Mouse (Mus musculus): ENCODE data around the gene Shc3. TPM values are rescaled to one million over a fixed set of nuclear protein-coding genes. Genes with fewer than 3 reads are reported as not detected.
A peak's percentile ranks its signal among the peaks of the same experiment; 100 is the strongest.

Gene Shc3
- total and polyA plus RNA-seq, 3 experiments = 0.80 to 2.1 (median 0.91) TPM

DNA sequence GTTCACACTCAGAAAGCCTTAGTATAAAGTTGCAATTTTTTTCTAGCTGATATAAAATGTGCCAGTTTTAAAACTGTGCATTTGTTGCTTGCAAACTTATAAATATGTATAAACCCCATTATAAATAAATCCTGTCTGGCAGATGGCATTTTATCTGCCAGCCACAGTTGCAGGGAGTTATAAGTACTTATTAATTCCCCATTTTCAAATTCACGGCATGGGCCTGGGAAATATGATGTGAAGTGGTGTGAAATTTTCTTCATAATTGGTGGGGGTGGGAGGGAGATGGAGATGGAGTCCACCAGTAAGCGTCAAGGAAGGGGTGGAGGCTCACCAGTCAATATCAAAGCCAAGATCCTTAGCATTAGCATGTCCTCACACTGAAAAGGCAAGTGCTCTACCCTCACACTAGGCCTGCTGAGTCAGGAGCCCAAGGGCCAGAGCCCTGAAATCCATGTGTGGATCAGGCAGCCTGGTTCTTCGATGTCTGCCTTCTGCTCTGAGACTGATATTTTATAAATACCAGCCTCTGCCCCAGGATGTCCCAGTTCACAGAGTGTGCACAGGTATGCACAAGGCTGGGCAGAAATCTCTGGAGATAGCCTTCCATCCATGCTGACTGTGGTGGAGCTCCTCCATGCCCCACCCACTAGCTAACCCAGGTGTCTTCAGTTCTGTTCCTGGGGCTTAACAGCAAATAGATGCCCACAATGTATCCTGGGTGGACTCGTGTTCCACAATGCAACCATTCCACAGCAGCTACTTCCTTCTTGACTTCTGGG, 143.4 kb downstream of the Shc3 start:
- Histone ChIP-seq H3K4me1 (ENCODE audit: control insufficient read depth, insufficient read depth, low read length) (peaks cover 1% of the 10 kb centered on the region; the same call in 1 of the 2 replicates), H3K4me3 (no peak overlapping the region), H3K27me3 (ENCODE audit: control insufficient read depth, insufficient read depth, low read length) (no peaks in the 10 kb centered on the region), H3K36me3 (ENCODE audit: control insufficient read depth, insufficient read depth, low read length) (no peaks in the 10 kb centered on the region), H3K27ac (no peak overlapping the region), H3K79me2 (replicated peaks; ENCODE audit: control insufficient read depth, insufficient read depth, low read length) (no peaks in the 10 kb centered on the region), H3K9ac (ENCODE audit: low read depth, low read length) (no peak overlapping the region)
- TF ChIP-seq EP300 (IDR thresholded peaks at IDR 0.05; ENCODE audit: insufficient read depth, low read depth, low read length) (no peak), POLR2A (IDR thresholded peaks at IDR 0.05; ENCODE audit: insufficient read depth, low read depth, low read length) (no peak), CTCF (IDR thresholded peaks at IDR 0.05) (no peak)
- no peak for DNase-seq
- WGBS = 82% methylated on average over 4 of the region's 4 CpGs
- intact Hi-C loops (cut with DNase I) = loop anchor here (10.0 kb wide), 1 partner anchor 189 kb away; no protein-coding TSS in a partner anchor

DNA sequence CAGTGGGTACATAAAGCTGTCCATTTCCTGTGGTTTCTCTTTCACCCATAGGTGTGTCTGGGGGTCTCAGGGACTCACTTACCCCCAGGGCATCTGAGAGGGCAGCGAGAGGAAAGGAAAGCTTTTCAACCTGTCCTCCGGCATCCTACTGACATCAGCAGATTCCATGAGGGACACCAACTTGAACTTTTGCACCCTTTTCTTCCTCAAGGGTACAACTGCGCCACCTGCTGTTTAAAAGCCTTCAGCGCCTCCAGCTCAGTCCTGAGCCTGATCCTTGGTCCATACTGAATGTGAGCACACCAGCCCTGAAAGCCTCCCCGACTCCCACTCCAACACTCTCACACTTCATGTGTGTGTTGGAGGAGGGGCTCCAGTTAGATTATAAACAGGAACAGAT, 144.6 kb downstream of the Shc3 start:
- Histone ChIP-seq H3K27me3 (ENCODE audit: control insufficient read depth, insufficient read depth, low read length) (no peaks in the 10 kb centered on the region), H3K36me3 (ENCODE audit: control insufficient read depth, insufficient read depth, low read length) (no peaks in the 10 kb centered on the region), H3K79me2 (replicated peaks; ENCODE audit: control insufficient read depth, insufficient read depth, low read length) (no peaks in the 10 kb centered on the region), H3K27ac (no peak overlapping the region), H3K4me3 (no peak overlapping the region), H3K9ac (ENCODE audit: low read depth, low read length) (no peak overlapping the region), H3K4me1 (ENCODE audit: control insufficient read depth, insufficient read depth, low read length) (peaks cover 1% of the 10 kb centered on the region; the same call in 1 of the 2 replicates)
- intact Hi-C loops (cut with DNase I) = loop anchor here (1.0 to 10.0 kb wide), 2 partner anchors 190 to 475 kb away; no protein-coding TSS in a partner anchor
- 10% methylated on average over 5 of the region's 5 CpGs for WGBS
- TF ChIP-seq CTCF (IDR thresholded peaks at IDR 0.05) = peak; percentile 90
- no peak for TF ChIP-seq POLR2A (IDR thresholded peaks at IDR 0.05; ENCODE audit: insufficient read depth, low read depth, low read length)
- TF ChIP-seq EP300 (IDR thresholded peaks at IDR 0.05; ENCODE audit: insufficient read depth, low read depth, low read length) = no peak
- peak; percentile 50 to 66 for DNase-seq

DNA sequence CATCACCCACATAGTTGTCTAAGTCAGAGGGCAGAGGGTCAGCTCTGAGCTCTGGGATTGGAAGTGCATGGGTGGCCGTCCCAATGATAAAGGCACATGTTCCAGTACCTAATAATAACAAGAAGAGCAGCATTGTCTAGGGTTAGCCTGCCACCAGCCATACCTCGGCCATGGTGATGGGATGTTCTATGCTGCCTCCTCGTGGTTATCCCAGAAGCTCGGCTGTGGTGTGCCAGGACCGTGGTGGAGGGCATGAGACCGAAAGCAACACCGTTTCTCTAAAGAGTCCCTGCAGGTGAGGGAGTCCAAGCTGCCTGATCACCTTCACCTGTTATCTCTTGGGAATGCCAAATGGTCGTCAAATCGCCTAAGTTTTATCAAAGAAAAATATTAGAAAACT, 145.6 kb downstream of the Shc3 start:
- Histone ChIP-seq H3K4me3 (no peak overlapping the region), H3K79me2 (replicated peaks; ENCODE audit: control insufficient read depth, insufficient read depth, low read length) (no peaks in the 10 kb centered on the region), H3K36me3 (ENCODE audit: control insufficient read depth, insufficient read depth, low read length) (no peaks in the 10 kb centered on the region), H3K4me1 (ENCODE audit: control insufficient read depth, insufficient read depth, low read length) (peaks cover 1% of the 10 kb centered on the region; the same call in 1 of the 2 replicates), H3K27me3 (ENCODE audit: control insufficient read depth, insufficient read depth, low read length) (no peaks in the 10 kb centered on the region), H3K9ac (ENCODE audit: low read depth, low read length) (no peak overlapping the region), H3K27ac (no peak overlapping the region)
- intact Hi-C loops (cut with DNase I) = loop anchor here (1.0 to 10.0 kb wide), 2 partner anchors 191 to 474 kb away; no protein-coding TSS in a partner anchor
- no peak for DNase-seq
- WGBS = 67% methylated on average over 9 of the region's 9 CpGs
- peak; percentile 13; the same call in 1 of the 2 replicates for TF ChIP-seq CTCF (IDR thresholded peaks at IDR 0.05)
- TF ChIP-seq EP300 (IDR thresholded peaks at IDR 0.05; ENCODE audit: insufficient read depth, low read depth, low read length) = no peak
- no peak for TF ChIP-seq POLR2A (IDR thresholded peaks at IDR 0.05; ENCODE audit: insufficient read depth, low read depth, low read length)

DNA sequence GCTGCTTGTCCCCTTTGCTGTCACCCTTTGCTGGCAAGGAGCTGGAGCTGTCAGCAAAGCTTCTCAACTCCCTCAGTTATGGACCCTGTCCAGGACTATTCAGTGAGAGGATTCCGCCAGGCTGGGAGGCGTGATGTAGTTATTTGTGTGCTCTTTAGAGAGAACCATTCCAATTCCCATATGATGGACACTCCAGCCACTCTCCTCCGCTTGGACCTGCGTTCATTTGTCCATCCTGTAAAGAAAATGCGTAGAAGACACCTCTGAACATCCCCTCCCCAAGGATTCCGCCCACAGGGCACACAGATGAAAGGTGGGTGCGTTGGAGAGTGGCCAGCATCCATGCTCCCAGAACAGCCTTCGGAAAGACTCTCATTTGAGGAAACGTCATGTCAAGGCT, 148.4 kb downstream of the Shc3 start:
- Histone ChIP-seq H3K4me1 (ENCODE audit: control insufficient read depth, insufficient read depth, low read length) (peaks cover 6% of the 10 kb centered on the region), H3K9ac (ENCODE audit: low read depth, low read length) (no peak overlapping the region), H3K79me2 (replicated peaks; ENCODE audit: control insufficient read depth, insufficient read depth, low read length) (no peaks in the 10 kb centered on the region), H3K4me3 (no peak overlapping the region), H3K36me3 (ENCODE audit: control insufficient read depth, insufficient read depth, low read length) (no peaks in the 10 kb centered on the region), H3K27ac (no peak overlapping the region), H3K27me3 (ENCODE audit: control insufficient read depth, insufficient read depth, low read length) (no peaks in the 10 kb centered on the region)
- intact Hi-C loops (cut with DNase I) = loop anchor here (10.0 kb wide), 1 partner anchor 194 kb away; no protein-coding TSS in a partner anchor
- 69% methylated on average over 9 of the region's 9 CpGs for WGBS
- DNase-seq = no peak
- TF ChIP-seq POLR2A (IDR thresholded peaks at IDR 0.05; ENCODE audit: insufficient read depth, low read depth, low read length) (no peak), CTCF (IDR thresholded peaks at IDR 0.05) (no peak), EP300 (IDR thresholded peaks at IDR 0.05; ENCODE audit: insufficient read depth, low read depth, low read length) (no peak)

DNA sequence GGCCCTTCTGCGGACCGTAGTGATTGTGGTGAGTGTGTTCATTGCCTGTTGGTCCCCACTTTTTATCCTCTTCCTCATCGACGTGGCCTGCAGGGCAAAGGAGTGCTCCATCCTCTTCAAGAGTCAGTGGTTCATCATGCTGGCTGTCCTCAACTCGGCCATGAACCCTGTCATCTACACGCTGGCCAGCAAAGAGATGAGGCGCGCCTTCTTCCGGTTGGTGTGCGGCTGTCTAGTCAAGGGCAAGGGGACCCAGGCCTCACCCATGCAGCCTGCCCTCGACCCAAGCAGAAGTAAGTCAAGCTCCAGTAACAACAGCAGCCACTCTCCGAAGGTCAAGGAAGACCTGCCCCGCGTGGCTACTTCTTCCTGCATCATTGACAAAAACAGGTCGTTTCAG, 149.7 kb downstream of the Shc3 start:
- intact Hi-C loops (cut with DNase I) = loop anchor here (2.0 to 5.0 kb wide), 2 partner anchors 227 to 317 kb away; partner anchors contain the start of gene Spin1
- H3K4me3 ChIP-seq = no peak overlapping the region
- 83% methylated on average over 15 of the region's 15 CpGs for WGBS
- TF ChIP-seq EP300 (IDR thresholded peaks at IDR 0.05; ENCODE audit: insufficient read depth, low read depth, low read length) = no peak
- no peak for TF ChIP-seq CTCF (IDR thresholded peaks at IDR 0.05)
- no peak for TF ChIP-seq POLR2A (IDR thresholded peaks at IDR 0.05; ENCODE audit: insufficient read depth, low read depth, low read length)
- H3K27ac ChIP-seq = no peak overlapping the region
- no peaks in the 10 kb centered on the region for H3K27me3 ChIP-seq (ENCODE audit: control insufficient read depth, insufficient read depth, low read length)
- H3K36me3 ChIP-seq (ENCODE audit: control insufficient read depth, insufficient read depth, low read length) = no peaks in the 10 kb centered on the region
- H3K79me2 ChIP-seq (replicated peaks; ENCODE audit: control insufficient read depth, insufficient read depth, low read length) = no peaks in the 10 kb centered on the region
- peaks cover 5% of the 10 kb centered on the region for H3K4me1 ChIP-seq (ENCODE audit: control insufficient read depth, insufficient read depth, low read length)
- no peak overlapping the region for H3K9ac ChIP-seq (ENCODE audit: low read depth, low read length)
- no peak for DNase-seq
